Mouse (Mus musculus) neural tube, embryonic 10.5 days (tissue): ENCODE measurements at regions not wholly inside any gene's neighbourhood (a gene's known extent, or its start where the extent isn't known, plus 50 kb on each side); places are given as distances from the start of the nearest gene placed in this dataset.

ENCODE experiments used
- DNase-seq: peaks from one replicate; pipeline ENCODE4 v3.0.0-alpha.2; 2017; ENCODE audit warnings: low spot score; ENCODE audit errors: extremely low spot score

GRCm38 (mm10) chr7:117878903-117879302 is 237.1 kb downstream of the Rps15a start:
- DNase-seq: no peak

GRCm38 (mm10) chr7:117875241-117875640 is 240.7 kb downstream of the Rps15a start:
- DNase-seq: no peak

GRCm38 (mm10) chr7:117859419-117859818 is 256.6 kb downstream of the Rps15a start:
- no peak for DNase-seq

DNA sequence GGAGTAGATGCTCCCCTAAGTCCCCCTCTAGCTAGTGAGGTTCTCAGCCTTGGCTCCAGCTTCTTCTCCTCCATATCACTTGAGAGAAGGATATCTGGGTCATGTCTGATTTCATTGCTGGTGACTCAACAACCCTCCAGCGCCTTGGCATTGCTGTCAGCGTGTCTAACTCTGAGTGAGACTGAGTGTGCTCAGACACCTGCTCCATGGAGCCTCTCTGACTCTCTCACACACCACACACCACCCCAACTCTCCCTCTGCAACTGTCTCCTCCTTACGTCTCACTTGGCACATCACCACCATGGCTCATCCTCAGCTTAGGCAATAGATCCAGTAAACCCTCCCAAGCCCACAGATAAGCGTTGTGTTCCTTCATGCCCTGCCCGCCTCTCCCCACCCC is 260.0 kb downstream of the Rps15a start:
- DNase-seq: no peak

DNA sequence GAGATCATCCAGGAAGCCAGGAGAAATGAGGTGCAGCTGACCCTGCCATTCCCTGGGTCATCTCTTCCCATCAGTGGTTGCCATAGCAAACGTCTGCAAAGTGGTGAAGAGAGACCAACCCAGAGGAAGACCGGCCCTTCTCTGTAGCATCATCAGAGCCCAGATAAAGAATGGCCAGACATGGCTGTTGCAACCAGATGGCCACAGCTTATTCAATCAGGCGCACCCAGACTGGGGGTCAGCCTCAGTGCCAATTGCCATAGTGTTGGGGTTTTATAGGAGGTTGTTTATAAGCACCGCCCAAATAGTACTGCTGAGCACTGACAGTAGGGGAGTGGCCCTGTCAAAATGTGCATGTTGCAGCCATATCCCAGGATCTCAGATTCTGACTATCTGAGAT is 262.3 kb downstream of the Rps15a start:
- DNase-seq: peak; percentile 35

GRCm38 (mm10) chr7:117852866-117853265 is 263.1 kb downstream of the Rps15a start:
- DNase-seq: no peak

DNA sequence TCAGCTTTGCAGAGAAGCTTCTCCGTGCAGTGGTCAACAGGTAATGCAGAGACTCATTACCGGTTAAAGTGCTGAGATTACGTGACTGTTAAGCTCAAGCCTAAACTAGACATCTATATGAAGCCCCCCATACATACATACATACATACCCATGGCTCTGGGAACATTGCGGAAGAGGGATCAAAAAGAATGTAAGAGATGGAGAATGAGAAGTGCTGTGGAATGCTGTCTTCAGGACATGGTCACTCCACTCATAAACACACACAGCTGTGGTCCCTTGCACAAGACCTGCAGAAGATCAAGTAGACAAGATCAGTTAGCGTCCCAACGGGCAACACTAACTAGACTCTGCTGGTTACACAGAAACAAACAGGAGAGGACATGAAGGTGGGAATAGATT is 265.2 kb downstream of the Rps15a start:
- DNase-seq: no peak

- no peak for DNase-seq
These were observed 269.9 kb downstream of the Rps15a start for GRCm38 (mm10) chr7:117846041-117846440.

DNA sequence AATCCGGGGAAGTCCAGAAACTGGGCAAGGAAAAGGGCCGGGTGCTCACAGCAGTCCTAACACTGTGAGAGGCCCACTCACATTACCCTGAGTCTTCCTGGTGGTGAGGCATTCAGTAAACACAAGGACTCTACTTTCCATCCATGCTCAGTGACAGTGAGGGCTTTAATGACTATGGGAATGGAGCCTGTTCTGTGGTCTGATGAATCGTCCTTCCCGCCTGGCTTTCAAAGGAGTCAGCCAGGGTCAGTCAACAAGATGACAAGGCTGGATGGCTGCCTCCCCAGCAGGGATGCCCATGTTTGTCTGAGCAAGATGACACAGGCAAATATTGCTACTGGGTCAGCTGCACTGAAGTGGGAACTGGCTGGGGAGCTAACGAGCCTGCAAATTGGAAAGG is 273.2 kb downstream of the Rps15a start:
- DNase-seq: no peak

DNA sequence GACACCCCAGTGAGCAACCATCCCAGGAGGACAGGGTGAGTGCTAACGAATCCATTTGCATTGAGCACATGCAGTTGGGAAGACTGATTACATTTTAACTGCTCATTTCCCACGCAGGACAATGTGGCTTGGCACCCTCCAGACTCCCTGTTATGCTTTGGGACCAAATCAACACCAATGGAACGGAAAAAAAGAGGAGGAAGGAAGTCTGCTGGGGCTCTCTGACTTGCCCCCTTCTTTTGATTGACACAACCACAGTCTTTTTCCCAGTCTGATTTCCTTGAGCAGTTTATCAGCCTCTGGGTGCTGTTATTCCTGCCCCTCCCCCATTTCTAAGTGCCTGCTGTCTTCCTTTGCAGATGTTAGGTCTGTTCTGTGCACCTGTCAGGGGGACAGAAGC is 321.0 kb downstream of the Rps15a start:
- DNase-seq: no peak

DNA sequence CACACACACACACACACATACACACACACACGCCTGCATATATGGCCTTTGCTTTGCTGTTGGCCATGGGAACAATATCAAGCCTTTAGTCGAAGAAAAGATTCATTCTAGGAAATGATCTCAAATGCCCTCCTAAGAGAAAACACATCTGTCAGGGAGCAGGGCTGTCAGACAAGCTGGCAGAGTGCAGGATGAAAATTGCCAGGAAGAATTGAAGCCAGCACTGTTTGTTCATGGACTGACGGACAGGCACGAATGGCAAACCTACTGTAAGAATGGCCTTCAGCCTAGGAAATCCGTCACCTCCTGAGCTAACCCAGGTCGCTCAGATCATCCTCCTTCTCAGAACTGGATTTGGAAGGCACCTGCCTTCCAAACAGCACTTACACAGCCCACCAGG is 322.0 kb downstream of the Rps15a start:
- DNase-seq: no peak

DNA sequence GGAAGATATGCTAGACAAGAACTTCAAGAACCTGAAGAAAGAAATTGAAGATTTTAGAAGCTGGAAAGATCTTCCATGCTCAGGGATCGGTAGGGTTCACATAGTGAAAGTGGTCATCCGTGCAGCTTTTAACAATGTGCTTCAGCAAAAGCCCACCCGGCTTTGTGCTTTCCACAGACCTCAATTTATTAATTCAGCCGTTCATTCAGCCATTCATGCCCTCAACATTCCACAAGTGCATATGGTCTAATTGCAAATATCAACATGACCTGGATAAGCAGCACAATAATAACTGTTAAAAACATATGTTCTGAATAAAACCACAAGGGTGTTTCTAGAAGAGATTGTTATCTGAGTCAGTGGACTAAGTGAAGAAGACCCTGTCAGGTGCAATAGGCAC is 323.5 kb downstream of the Rps15a start:
- no peak for DNase-seq

GRCm38 (mm10) chr7:117778996-117779395 is 337.0 kb downstream of the Rps15a start:
- DNase-seq: no peak

DNA sequence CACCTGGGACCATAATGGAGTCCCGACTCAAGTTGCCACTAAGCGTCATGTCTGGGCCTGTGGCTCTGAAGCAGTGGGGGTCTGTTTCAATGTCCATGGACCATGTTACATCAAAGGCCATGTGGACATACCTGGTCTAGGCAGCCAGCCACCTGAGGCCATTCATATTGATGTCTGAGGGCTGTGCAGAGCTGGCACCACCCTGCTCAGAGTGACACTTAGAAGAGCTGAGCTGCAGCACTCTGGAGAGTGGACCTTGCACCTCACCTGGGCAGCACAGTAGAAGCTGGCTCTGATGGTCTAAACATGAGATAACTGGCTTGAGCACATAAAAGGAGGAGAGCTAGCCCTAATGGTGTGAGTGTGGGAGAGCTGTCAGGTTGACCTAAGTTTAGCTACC is 338.1 kb downstream of the Rps15a start:
- DNase-seq: no peak

GRCm38 (mm10) chr7:117771836-117772235 is 344.2 kb downstream of the Rps15a start:
- no peak for DNase-seq

DNA sequence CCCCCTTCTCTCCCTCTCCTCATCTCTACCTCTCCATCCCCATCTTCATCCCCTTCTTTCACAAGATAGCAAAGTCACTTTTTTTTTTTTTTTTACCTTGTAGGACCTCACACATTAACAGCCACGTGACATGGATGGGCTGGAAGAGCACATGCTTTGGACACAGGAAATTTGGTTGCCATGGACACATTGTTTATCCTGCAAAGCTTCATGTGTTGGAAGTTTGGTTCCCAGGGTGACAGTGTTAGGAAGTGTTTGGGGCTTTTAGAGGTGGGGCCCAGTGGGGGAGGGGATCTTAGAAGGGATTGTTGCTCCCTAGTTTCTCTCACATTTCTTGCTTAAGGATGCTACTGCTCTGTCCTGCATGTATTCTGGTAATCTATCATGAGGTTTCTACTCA is 356.5 kb downstream of the Rps15a start:
- DNase-seq: no peak

DNA sequence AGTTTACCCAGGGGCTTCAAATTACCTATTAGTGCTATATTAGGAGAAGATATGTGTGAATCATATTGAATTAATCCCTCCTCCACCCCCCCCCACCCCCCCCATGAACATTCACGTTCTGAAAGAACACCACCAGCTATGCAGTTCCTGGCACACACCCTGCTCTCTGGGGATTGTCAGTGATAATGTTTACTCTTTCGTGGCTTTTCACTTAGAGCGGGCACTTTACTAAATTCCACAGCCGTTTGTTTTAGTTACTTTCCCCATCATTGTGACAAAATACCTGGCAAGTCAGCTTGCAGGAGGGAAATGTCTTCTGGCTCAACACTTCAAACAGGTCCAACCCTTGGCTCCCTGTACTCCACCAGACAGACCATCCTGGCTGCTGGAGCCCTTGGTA is 359.0 kb downstream of the Rps15a start:
- no peak for DNase-seq

DNA sequence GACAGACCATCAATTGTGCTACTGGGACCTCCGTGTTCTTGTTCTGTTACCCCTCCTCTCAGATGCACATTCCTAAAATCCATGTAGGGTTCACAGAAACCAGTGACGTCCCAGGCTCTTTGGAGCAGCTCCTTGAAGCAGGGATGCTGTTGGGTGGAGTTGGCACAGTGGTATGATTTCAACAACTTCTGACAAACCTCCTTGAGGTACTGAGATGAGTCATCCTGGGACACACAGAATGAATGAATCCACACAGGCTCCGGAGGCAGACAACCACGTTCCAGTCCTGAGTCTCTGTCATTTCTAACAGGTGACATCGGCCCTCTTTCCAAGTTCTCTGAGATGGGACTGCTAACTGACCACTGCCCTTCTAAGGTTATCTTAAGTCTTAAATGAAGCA is 360.2 kb downstream of the Rps15a start:
- DNase-seq: no peak

GRCm38 (mm10) chr7:117753296-117753695 is 362.7 kb downstream of the Rps15a start:
- DNase-seq: no peak

DNA sequence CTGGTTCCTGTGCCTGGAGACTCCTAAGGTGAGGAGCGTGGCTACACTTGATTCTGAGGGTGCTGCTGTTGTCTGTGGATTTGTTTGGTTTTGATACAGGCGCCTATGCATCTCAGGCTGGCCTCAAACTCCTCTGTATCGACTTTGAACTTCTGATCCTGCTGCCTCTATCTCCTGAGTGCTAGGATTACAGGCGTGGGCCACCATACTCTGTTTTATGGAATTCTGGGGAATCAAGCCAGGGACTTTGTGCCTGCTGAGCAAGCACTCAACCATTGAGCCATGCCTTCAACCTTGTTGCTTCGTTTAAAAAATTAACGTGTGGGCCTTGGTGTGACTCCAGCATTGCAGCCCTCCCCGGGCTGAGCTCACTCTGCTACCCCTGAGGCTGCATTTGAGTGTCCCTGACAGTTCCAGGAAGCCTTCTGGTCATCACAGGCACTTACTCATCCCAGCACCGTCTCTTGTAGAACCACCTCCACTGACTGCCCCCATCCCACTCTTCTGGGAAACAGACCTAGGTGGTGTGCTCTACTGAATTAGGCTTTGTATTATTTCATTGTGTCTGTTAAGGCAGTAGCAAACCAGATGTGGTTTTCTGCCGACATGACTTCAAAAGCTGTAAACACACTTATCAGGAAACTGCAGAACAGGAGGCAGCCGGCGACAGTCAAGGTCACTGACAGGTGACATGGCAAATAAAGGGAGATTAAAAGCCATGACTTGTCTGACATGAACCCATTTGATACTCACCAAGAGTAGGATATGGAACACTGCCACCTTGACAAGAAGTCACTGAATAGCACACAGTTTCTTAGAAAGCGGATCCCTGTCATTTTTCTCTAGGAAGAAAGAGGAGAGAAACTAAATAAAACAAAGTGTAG is 363.4 kb downstream of the Rps15a start:
- no peak for DNase-seq

DNA sequence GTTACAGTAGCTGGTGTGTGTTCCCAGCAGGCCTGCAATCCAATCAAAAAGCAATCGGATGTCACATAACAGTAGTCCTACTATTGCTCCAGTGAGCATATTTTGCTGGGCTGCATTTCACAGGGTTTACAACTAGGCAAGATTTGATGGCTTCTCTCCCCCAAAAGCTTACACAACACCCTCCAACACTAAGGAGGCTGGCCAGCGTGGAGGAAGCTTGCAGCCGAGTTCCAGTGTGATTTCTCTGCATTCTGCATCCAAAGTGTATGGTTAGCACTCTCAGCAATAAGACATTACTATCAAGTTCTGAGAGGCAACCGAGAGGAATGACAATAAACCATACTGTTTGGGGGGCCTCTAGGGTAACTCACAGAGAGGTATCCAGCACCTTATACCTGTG is 367.2 kb downstream of the Xylt1 start:
- DNase-seq: no peak

DNA sequence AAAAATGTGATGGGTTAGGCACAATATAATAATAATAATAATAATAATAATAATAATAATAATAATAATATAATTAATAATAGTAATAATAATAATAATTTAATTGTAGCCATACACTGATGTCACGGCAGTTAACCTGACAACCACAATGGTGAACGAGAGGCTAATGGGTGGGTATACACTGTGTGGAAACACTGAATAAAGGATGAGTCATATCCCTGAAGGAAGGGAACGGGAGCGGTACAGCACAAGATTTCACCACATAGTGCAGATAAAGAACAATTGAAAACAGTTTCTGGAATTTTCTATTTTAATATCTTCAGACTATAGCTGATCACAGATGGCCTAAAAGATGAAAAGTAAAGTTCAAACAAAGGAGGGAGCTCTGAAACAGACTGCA is 365.6 kb downstream of the Xylt1 start:
- no peak for DNase-seq

GRCm38 (mm10) chr7:117739706-117740105 is 358.9 kb downstream of the Xylt1 start:
- DNase-seq: no peak

- no peak for DNase-seq
These were observed 354.9 kb downstream of the Xylt1 start for GRCm38 (mm10) chr7:117735699-117736020.
